Mouse (Mus musculus) splenic B cell, adult 2 months (primary cell): Measurements from ENCODE around the gene Fbln2.

ENCODE experiments used
- DNase-seq: peaks from one replicate; pipeline ENCODE4 v3.0.0-alpha.2; 2011; ENCODE audit warnings: low read depth, low spot score
- H3K27me3 ChIP-seq: 2 replicates; pipeline ENCODE4 v1.6.1; 2012; ENCODE audit warnings: mild to moderate bottlenecking, low read length, moderate library complexity, mixed read lengths; ENCODE audit not compliant: control insufficient read depth, poor library complexity, insufficient read depth, severe bottlenecking
- H3K36me3 ChIP-seq: 2 replicates; pipeline ENCODE4 v1.6.1; 2012; ENCODE audit warnings: mild to moderate bottlenecking, low read length, moderate library complexity, mixed read lengths; ENCODE audit not compliant: control insufficient read depth, poor library complexity, insufficient read depth, severe bottlenecking

Gene Fbln2

GRCm38 (mm10) chr6:91207491-91207890 is 4.8 kb upstream of the Fbln2 start:
- H3K36me3 ChIP-seq, result no peaks in the 10 kb centered on the region
- DNase-seq, result no peak
- H3K27me3 ChIP-seq, result no peaks in the 10 kb centered on the region

- H3K27me3 ChIP-seq, result no peaks in the 10 kb centered on the region
- DNase-seq, result no peak
- no peaks in the 10 kb centered on the region for H3K36me3 ChIP-seq
These were observed 2.5 kb upstream of the Fbln2 start for GRCm38 (mm10) chr6:91209780-91210179.

- Histone ChIP-seq H3K36me3 (no peaks in the 10 kb centered on the region), H3K27me3 (no peaks in the 10 kb centered on the region)
- no peak for DNase-seq
These were observed 1.4 kb upstream of the Fbln2 start for GRCm38 (mm10) chr6:91210852-91211251.

- H3K27me3 ChIP-seq, result no peaks in the 10 kb centered on the region
- no peak for DNase-seq
- H3K36me3 ChIP-seq, result no peaks in the 10 kb centered on the region
These were observed 316 bp downstream of the Fbln2 start for GRCm38 (mm10) chr6:91212571-91212970.

GRCm38 (mm10) chr6:91213287-91214218 is 1.3 kb downstream of the Fbln2 start:
- Histone ChIP-seq H3K27me3 (no peaks in the 10 kb centered on the region), H3K36me3 (no peaks in the 10 kb centered on the region)
- no peak for DNase-seq

- no peak for DNase-seq
- no peaks in the 10 kb centered on the region for H3K36me3 ChIP-seq
- no peaks in the 10 kb centered on the region for H3K27me3 ChIP-seq
These were observed 3.2 kb downstream of the Fbln2 start for GRCm38 (mm10) chr6:91215454-91215853.

GRCm38 (mm10) chr6:91218445-91218844 is 6.2 kb downstream of the Fbln2 start:
- H3K27me3 ChIP-seq, result no peaks in the 10 kb centered on the region
- no peaks in the 10 kb centered on the region for H3K36me3 ChIP-seq
- no peak for DNase-seq

GRCm38 (mm10) chr6:91218871-91219270 is 6.6 kb downstream of the Fbln2 start:
- DNase-seq, result no peak
- Histone ChIP-seq H3K36me3 (no peaks in the 10 kb centered on the region), H3K27me3 (no peaks in the 10 kb centered on the region)

GRCm38 (mm10) chr6:91220062-91220461 is 7.8 kb downstream of the Fbln2 start:
- Histone ChIP-seq H3K36me3 (no peaks in the 10 kb centered on the region), H3K27me3 (no peaks in the 10 kb centered on the region)
- no peak for DNase-seq

GRCm38 (mm10) chr6:91221094-91221493 is 8.8 kb downstream of the Fbln2 start:
- Histone ChIP-seq H3K27me3 (no peaks in the 10 kb centered on the region), H3K36me3 (no peaks in the 10 kb centered on the region)
- DNase-seq, result no peak

- no peaks in the 10 kb centered on the region for H3K36me3 ChIP-seq
- no peak for DNase-seq
- no peaks in the 10 kb centered on the region for H3K27me3 ChIP-seq
These were observed 10.6 kb downstream of the Fbln2 start for GRCm38 (mm10) chr6:91222694-91223346.

GRCm38 (mm10) chr6:91224939-91225338 is 12.7 kb downstream of the Fbln2 start:
- H3K27me3 ChIP-seq, result no peaks in the 10 kb centered on the region
- H3K36me3 ChIP-seq, result no peaks in the 10 kb centered on the region
- DNase-seq, result no peak

- Histone ChIP-seq H3K36me3 (no peaks in the 10 kb centered on the region), H3K27me3 (no peaks in the 10 kb centered on the region)
- DNase-seq, result no peak
These were observed 13.1 kb downstream of the Fbln2 start for GRCm38 (mm10) chr6:91225346-91225745.

- no peaks in the 10 kb centered on the region for H3K27me3 ChIP-seq
- no peaks in the 10 kb centered on the region for H3K36me3 ChIP-seq
- DNase-seq, result no peak
These were observed 13.8 kb downstream of the Fbln2 start for GRCm38 (mm10) chr6:91226058-91226457.

GRCm38 (mm10) chr6:91228980-91229379 is 16.7 kb downstream of the Fbln2 start:
- no peaks in the 10 kb centered on the region for H3K36me3 ChIP-seq
- no peaks in the 10 kb centered on the region for H3K27me3 ChIP-seq
- DNase-seq, result no peak
